Mouse (Mus musculus): ENCODE results near the gene Hes3.

DNA sequence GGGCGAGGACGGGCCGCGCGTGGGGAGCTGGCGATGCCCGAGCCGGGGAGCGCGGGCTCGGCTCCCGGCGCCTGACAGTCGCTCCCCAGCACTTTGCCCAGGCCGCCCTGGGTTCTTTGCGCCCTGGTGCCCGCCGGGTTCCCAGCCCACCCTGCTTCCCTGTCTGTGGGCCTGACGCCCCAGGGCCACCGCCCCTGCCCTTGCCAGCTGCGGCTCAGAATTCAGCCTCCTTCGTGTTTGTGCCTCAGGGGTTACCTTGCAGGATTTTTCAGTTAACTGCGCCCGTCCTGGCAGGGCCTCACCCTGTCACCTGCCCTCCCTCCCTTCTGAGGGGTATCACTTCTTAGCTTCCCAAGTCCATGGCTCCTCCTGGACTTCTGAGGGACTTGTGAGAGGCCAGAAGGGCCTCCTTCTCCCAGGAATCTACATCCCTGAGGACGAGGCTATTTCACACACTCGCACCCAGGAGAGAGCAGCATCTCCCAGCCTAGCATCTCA lies 47.9 kb upstream of the Hes3 start:
- TF ChIP-seq CTCF (IDR thresholded peaks at IDR 0.05; ENCODE audit: insufficient read depth, low read length) (no peak), POLR2A (IDR thresholded peaks at IDR 0.05; ENCODE audit: borderline replicate concordance, extremely low read depth, low read depth, low read length) (no peak)
